Mouse (Mus musculus): ENCODE results near the gene Pdzd2.

GRCm38 (mm10) chr15:12742117-12742906, 2.6 kb upstream of the Pdzd2 start:
- TF ChIP-seq GATA1 (IDR thresholded peaks at IDR 0.05; ENCODE audit: low read length) (no peak), TAL1 (IDR thresholded peaks at IDR 0.05; ENCODE audit: low read length) (no peak)
